Mouse (Mus musculus) ES-E14 (cell line): Measurements from ENCODE around the gene Mrpl23. TPM values are rescaled to one million over a fixed set of nuclear protein-coding genes. Genes with fewer than 3 reads are reported as not detected.

Source experiments
- DNase-seq: peaks from one replicate; pipeline ENCODE4 v3.0.0-alpha.2; 2013; ENCODE audit warnings: low read depth, low spot score
- H3K27ac ChIP-seq: 2 replicates; pipeline ENCODE4 v1.5.1; 2012; ENCODE audit warnings: low read depth, mild to moderate bottlenecking, low read length, moderate library complexity, mixed read lengths; ENCODE audit not compliant: poor library complexity, insufficient read depth, severe bottlenecking
- H3K36me3 ChIP-seq: 2 replicates; pipeline ENCODE4 v1.6.1; 2012; ENCODE audit warnings: mild to moderate bottlenecking, low read length, moderate library complexity, mixed read lengths; ENCODE audit not compliant: control insufficient read depth, poor library complexity, insufficient read depth, severe bottlenecking
- H3K4me1 ChIP-seq, 2 experiments: fragments of 150-350 bp in 1 of 2; sonication (generic) in 1 of 2; 2 replicates each; pipeline ENCODE4 v1.6.1; 2012; ENCODE audit warnings: low read length in 2 of 2, mild to moderate bottlenecking in 1 of 2, mixed read lengths in 1 of 2; ENCODE audit not compliant: control insufficient read depth in 2 of 2, insufficient read depth in 2 of 2, poor library complexity in 1 of 2
- H3K4me3 ChIP-seq, 2 experiments: fragments of 150-350 bp in 1 of 2; sonication (generic) in 1 of 2; 2 replicates each; pipeline ENCODE4 v1.5.1; 2012; ENCODE audit warnings: low read length in 2 of 2, low read depth in 1 of 2, mild to moderate bottlenecking in 1 of 2, mixed read lengths in 1 of 2; ENCODE audit not compliant: insufficient read depth in 1 of 2, poor library complexity in 1 of 2, severe bottlenecking in 1 of 2
- H3K9ac ChIP-seq: 2 replicates; pipeline ENCODE4 v1.6.1; 2012; ENCODE audit warnings: low read depth, mild to moderate bottlenecking, low read length, mixed read lengths; ENCODE audit not compliant: poor library complexity, insufficient read depth, severe bottlenecking
- H3K9me3 ChIP-seq: fragments of 150-350 bp; sonication (generic); 2 replicates; pipeline ENCODE4 v1.6.1; 2012; ENCODE audit warnings: low read depth, mild to moderate bottlenecking, low read length; ENCODE audit not compliant: control insufficient read depth, insufficient read depth
- CHD2 ChIP-seq: IDR thresholded peaks from 2 replicates; pipeline ENCODE4 v1.6.1; 2014; ENCODE audit warnings: mild to moderate bottlenecking, low read depth, low read length, inconsistent platforms
- HCFC1 ChIP-seq: IDR thresholded peaks from 2 replicates; pipeline ENCODE4 v1.6.1; 2012; ENCODE audit warnings: low read length, inconsistent platforms, borderline replicate concordance; ENCODE audit not compliant: insufficient read depth
- MAFK ChIP-seq: IDR thresholded peaks from 2 replicates; pipeline ENCODE4 v1.6.1; 2014; ENCODE audit warnings: mild to moderate bottlenecking, low read depth, low read length, inconsistent platforms; ENCODE audit not compliant: insufficient read depth
- ZC3H11A ChIP-seq: IDR thresholded peaks from 2 replicates; pipeline ENCODE4 v1.6.1; 2012; ENCODE audit warnings: low read depth, mild to moderate bottlenecking, inconsistent platforms, low read length, borderline replicate concordance
- ZNF384 ChIP-seq: IDR thresholded peaks from 2 replicates; pipeline ENCODE4 v1.6.1; 2012; ENCODE audit warnings: low read depth, low read length, inconsistent platforms
- in situ Hi-C, 2 experiments: fragments of 600-800 bp; cut with MboI; formaldehyde crosslinking; loops; one replicate each; pipeline ENCODE4 v1.15.1; 2025; ENCODE audit warnings: low sequenced_read_pairs in 2 of 2, inconsistent platforms in 1 of 2; ENCODE audit not compliant: unreplicated experiment in 2 of 2
- total RNA-seq: library from RNA; depleted of rRNA; stranded (reverse); fragments of 300-350 nt; gene quantifications from 2 replicates; pipeline ENCODE4 v1.2.3, GENCODE M21; 2012

The Mrpl23 gene
- total RNA-seq, 1 experiment = 49.1 TPM

DNA sequence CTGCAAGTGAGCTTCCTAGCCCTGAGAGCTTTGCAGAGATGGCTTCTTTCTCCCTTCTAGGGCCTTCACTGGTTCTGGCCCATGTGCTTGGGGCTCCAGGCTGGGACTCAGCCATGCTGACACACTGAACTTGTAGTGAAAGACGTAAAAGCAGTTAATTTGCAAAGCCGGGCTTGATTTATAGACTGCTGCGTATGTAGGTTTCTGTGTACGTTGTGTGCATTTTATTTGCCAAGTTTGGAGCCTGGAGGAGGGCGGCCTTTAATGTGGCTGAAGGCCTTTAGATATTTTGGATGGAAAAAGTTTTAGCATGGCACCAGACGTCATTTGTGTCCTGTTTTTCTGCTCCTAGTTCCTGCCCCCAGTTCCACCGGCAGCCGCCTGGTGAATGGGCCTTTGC is 7.3 kb downstream of the Mrpl23 start:
- Histone ChIP-seq H3K4me3 (no peak overlapping the region), H3K9me3 (no peaks in the 10 kb centered on the region), H3K9ac (no peak overlapping the region), H3K36me3 (peaks cover 8% of the 10 kb centered on the region; the same call in 1 of the 2 replicates), H3K27ac (no peak overlapping the region), H3K4me1 (peaks cover 0 to 8% of the 10 kb centered on the region in 2 experiments; a peak in 1 of 4 replicates)
- in situ Hi-C loops = no loop called here
- TF ChIP-seq ZNF384 (no peak), ZC3H11A (no peak), MAFK (no peak)
- no peak for DNase-seq

DNA sequence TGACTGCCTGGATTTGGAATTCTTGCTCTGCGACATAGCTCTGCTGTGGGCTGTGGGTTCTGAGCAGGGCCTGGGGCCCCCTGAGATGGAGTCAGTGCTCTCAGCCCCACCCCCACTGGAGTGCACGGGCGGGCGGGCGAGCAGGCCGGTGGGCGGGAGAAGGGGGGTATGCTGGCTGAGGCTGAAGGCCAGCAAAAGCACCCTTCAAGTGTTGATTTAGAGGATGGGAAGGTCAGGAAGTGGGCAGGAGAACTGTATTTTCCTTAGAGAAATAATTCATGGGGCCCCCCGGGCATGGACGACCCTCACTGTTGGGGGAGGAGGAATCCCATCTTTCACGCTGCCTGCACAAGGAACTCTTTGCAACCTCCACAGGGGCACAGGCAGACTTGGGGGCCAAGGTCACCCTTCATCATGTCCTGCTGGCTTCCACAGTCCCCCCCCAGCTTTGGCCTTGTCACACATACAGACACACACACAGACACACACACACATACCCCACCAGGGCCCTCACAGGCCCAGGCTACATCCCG is 10.4 kb downstream of the Mrpl23 start:
- no peak for DNase-seq
- peaks cover 6% of the 10 kb centered on the region; the same call in 1 of the 2 replicates for H3K36me3 ChIP-seq
- in situ Hi-C loops = no loop called here
- H3K9ac ChIP-seq = no peak overlapping the region
- TF ChIP-seq ZNF384 (no peak), MAFK (no peak), ZC3H11A (no peak), HCFC1 (no peak), CHD2 (no peak)
- H3K4me3 ChIP-seq = no peak overlapping the region
- no peak overlapping the region for H3K27ac ChIP-seq
- peaks cover 0 to 4% of the 10 kb centered on the region in 2 experiments; a peak in 1 of 4 replicates for H3K4me1 ChIP-seq
- no peaks in the 10 kb centered on the region for H3K9me3 ChIP-seq

DNA sequence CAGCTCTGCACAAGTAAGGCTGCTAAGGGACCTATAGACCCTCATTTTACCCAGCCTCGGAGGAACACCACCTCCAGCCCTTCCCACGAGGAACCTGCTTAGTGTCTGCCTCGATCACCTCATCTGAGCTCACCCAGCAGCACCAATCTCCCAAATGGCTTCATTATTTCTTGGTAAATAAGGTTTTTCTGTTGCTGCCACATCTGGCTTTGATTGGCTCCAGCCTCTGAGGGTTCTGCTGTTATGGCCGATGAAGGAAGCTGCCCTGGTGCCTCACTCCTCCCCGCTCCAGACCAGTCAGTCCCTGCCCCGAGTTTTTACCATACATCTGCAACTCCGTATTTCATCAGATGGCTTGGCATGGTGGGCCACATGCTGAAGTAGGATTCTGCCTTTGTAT is 13.5 kb downstream of the Mrpl23 start:
- Histone ChIP-seq H3K27ac (no peak overlapping the region), H3K4me3 (no peak overlapping the region), H3K4me1 (no peaks in the 10 kb centered on the region; a peak in 1 of 4 replicates), H3K9me3 (no peaks in the 10 kb centered on the region), H3K9ac (no peak overlapping the region), H3K36me3 (no peaks in the 10 kb centered on the region; the same call in 1 of the 2 replicates)
- TF ChIP-seq ZNF384 = no peak
- TF ChIP-seq ZC3H11A = no peak
- no peak for TF ChIP-seq MAFK
- TF ChIP-seq CHD2 = no peak
- TF ChIP-seq HCFC1 = no peak
- in situ Hi-C loops = no loop called here
- no peak for DNase-seq

- peaks cover under 1 to 4% of the 10 kb centered on the region in 2 experiments; a peak in 2 of 4 replicates for H3K4me1 ChIP-seq
- no peaks in the 10 kb centered on the region for H3K9me3 ChIP-seq
- TF ChIP-seq HCFC1 (no peak), MAFK (no peak), CHD2 (no peak), ZC3H11A (no peak), ZNF384 (no peak)
- DNase-seq = no peak
- H3K27ac ChIP-seq = no peak overlapping the region
- no peak overlapping the region for H3K4me3 ChIP-seq
- in situ Hi-C loops = no loop called here
- no peaks in the 10 kb centered on the region for H3K36me3 ChIP-seq
- no peak overlapping the region for H3K9ac ChIP-seq
Observed at GRCm38 (mm10) chr7:142547874-142548273, 15.4 kb downstream of the Mrpl23 start.
